Mouse (Mus musculus): ENCODE data around the gene Efcab6. TPM values are rescaled to one million over a fixed set of nuclear protein-coding genes. Genes with fewer than 3 reads are reported as not detected.

Efcab6 gene
- total and polyA plus RNA-seq, 3 experiments = not detected

DNA sequence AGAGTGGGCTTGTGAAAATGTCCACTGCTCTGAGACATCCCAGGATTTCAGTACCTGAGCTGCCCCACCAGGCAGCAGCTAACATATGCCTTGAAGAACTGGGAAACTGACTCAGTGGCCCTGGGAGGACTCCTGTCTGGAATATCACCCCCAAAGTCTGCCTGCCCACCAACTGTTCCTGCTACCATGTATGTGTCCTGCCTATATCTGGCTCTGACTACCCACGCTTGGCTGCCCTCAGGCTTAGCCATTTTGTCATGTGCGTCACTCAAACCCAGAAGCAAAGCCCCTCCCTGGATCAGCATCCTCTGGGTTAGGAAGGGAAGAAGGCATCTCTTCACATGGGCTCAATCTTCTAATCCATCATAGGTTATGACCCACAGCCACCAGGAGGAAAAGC is 14.3 kb upstream of the Efcab6 start:
- Histone ChIP-seq H3K36me3 (ENCODE audit: control insufficient read depth in 1 of 2, insufficient read depth in 2 of 2, low read length in 2 of 2) (no peaks in the 10 kb centered on the region), H3K27ac (ENCODE audit: control insufficient read depth, low read depth, low read length) (no peak overlapping the region), H3K9ac (ENCODE audit: control insufficient read depth, low read depth, low read length, poor library complexity, severe bottlenecking) (no peak overlapping the region), H3K4me1 (ENCODE audit: control insufficient read depth in 1 of 2, insufficient read depth in 2 of 2, low read length in 2 of 2) (no peaks in the 10 kb centered on the region), H3K4me3 (ENCODE audit: control insufficient read depth in 1 of 2, insufficient read depth in 1 of 2, low read depth in 2 of 2, low read length in 2 of 2) (no peak overlapping the region), H3K27me3 (ENCODE audit: control insufficient read depth in 1 of 2, insufficient read depth in 2 of 2, low read length in 2 of 2) (no peaks in the 10 kb centered on the region), H3K9me3 (replicated peaks; ENCODE audit: insufficient read depth, low read length) (no peaks in the 10 kb centered on the region), H3K79me2 (ENCODE audit: control insufficient read depth, insufficient read depth, low read length, poor library complexity) (no peaks in the 10 kb centered on the region)
- TF ChIP-seq MYC (IDR thresholded peaks at IDR 0.05; ENCODE audit: low read depth, low read length) (no peak), POLR2AphosphoS2 (IDR thresholded peaks at IDR 0.05; ENCODE audit: low read length) (no peak), GATA1 (IDR thresholded peaks at IDR 0.05; ENCODE audit: low read depth, low read length) (no peak), CTCF (IDR thresholded peaks at IDR 0.05 in 2 of 3, conservative IDR thresholded peaks at IDR 0.05 in 1 of 3; ENCODE audit: control insufficient read depth in 1 of 3, insufficient read depth in 1 of 3, low read depth in 2 of 3, low read length in 3 of 3, poor library complexity in 1 of 3, severe bottlenecking in 1 of 3) (no peak), MYB (IDR thresholded peaks at IDR 0.05; ENCODE audit: low read depth, low read length) (no peak), MEF2A (IDR thresholded peaks at IDR 0.05; ENCODE audit: extremely low read depth, insufficient replicate concordance, low read depth, low read length, poor library complexity, severe bottlenecking) (no peak), ZKSCAN1 (IDR thresholded peaks at IDR 0.05; ENCODE audit: low read depth, low read length) (no peak), SIN3A (IDR thresholded peaks at IDR 0.05; ENCODE audit: low read length) (no peak), MXI1 (IDR thresholded peaks at IDR 0.05; ENCODE audit: low read depth, low read length) (no peak), TCF12 (IDR thresholded peaks at IDR 0.05; ENCODE audit: low read depth, low read length) (no peak), TBP (IDR thresholded peaks at IDR 0.05; ENCODE audit: low read depth, low read length) (no peak), E2F4 (IDR thresholded peaks at IDR 0.05; ENCODE audit: borderline replicate concordance, low read depth, low read length) (no peak), USF2 (IDR thresholded peaks at IDR 0.05; ENCODE audit: borderline replicate concordance in 1 of 2, insufficient read depth in 1 of 2, low read depth in 1 of 2, low read length in 2 of 2) (no peak), SMC3 (IDR thresholded peaks at IDR 0.05; ENCODE audit: low read depth, low read length) (no peak), ZMIZ1 (IDR thresholded peaks at IDR 0.05; ENCODE audit: low read depth, low read length) (no peak), ELF1 (IDR thresholded peaks at IDR 0.05; ENCODE audit: low read depth, low read length) (no peak), JUND (IDR thresholded peaks at IDR 0.05; ENCODE audit: low read depth, low read length) (no peak)
- no peak for DNase-seq (ENCODE audit: low read depth, low spot score)

DNA sequence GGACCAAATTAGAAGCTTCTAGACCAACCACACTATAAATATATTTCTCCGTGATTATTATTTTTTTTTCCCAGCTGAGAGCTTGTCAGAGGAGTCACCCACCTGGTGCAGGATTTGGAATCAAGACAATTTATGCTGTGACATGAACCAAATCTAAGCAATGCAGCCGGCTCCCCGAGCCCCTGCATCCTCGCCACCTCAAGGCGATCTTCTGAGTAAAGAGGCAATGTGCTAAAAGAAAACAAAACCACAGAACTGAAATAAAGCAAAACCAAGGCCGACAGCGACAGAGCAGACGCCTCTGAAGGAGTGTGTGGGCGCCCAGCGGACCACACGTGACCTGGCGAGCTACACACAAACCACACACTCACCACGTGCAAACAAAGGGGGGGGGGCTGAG is 13.5 kb upstream of the Efcab6 start:
- Histone ChIP-seq H3K4me3 (ENCODE audit: control insufficient read depth in 1 of 2, insufficient read depth in 1 of 2, low read depth in 2 of 2, low read length in 2 of 2) (no peak overlapping the region), H3K9me3 (replicated peaks; ENCODE audit: insufficient read depth, low read length) (no peaks in the 10 kb centered on the region), H3K36me3 (ENCODE audit: control insufficient read depth in 1 of 2, insufficient read depth in 2 of 2, low read length in 2 of 2) (no peaks in the 10 kb centered on the region), H3K27ac (ENCODE audit: control insufficient read depth, low read depth, low read length) (no peak overlapping the region), H3K4me1 (ENCODE audit: control insufficient read depth in 1 of 2, insufficient read depth in 2 of 2, low read length in 2 of 2) (no peaks in the 10 kb centered on the region), H3K27me3 (ENCODE audit: control insufficient read depth in 1 of 2, insufficient read depth in 2 of 2, low read length in 2 of 2) (no peaks in the 10 kb centered on the region), H3K9ac (ENCODE audit: control insufficient read depth, low read depth, low read length, poor library complexity, severe bottlenecking) (no peak overlapping the region), H3K79me2 (ENCODE audit: control insufficient read depth, insufficient read depth, low read length, poor library complexity) (no peaks in the 10 kb centered on the region)
- TF ChIP-seq MAFK (IDR thresholded peaks at IDR 0.05; ENCODE audit: borderline replicate concordance, low read depth, low read length) (no peak), ZKSCAN1 (IDR thresholded peaks at IDR 0.05; ENCODE audit: low read depth, low read length) (no peak), RAD21 (IDR thresholded peaks at IDR 0.05; ENCODE audit: low read depth, low read length) (no peak), ZC3H11A (IDR thresholded peaks at IDR 0.05; ENCODE audit: low read depth, low read length) (no peak), KAT2A (conservative IDR thresholded peaks at IDR 0.05; ENCODE audit: low read depth, low read length) (no peak)
- DNase-seq (ENCODE audit: low read depth, low spot score) = no peak
